ENCODE assay signal across 8 mouse cellular contexts in the genomic region with DNA sequence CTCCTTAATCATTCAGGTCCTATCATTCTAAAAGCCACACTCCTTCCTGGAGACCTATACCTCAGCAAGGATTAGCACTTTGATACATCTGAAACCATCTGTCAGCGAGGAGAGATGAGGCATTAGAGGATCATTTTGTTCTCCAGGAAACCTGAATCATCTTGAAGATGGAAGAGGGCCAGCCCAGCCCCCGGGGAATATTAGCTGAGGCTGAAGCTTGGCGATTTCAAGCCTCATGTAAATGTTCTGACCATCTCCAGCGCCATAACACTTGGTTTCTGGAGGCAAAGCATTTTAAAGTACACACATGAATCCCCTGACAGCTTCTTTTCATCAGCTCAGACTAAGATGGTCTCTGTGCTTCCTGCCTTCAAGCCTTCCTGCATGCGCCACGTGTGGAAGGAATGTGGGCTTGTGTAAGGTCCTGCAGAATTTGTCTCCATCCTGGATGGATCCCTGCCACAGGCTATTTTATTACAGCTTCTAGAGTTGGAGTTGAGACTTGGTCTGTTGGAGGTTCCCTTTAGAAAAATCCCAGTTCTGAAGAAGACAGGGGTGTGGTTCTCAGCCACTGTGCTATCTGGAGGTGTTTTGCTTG. TPM values are rescaled to one million over a fixed set of nuclear protein-coding genes. Genes with fewer than 3 reads are reported as not detected.
DNase-seq lines count a peak whose midpoint lies in the region; ATAC-seq and TF ChIP-seq lines count a peak whose summit lies in the region.

No protein-coding gene starts in this region.

- no peak overlapping the region for H3K4me3 ChIP-seq in lung, adult 2 months (replicated peaks; ENCODE audit: extremely low read depth, low read depth, low read length)
- H3K4me3 ChIP-seq in bone marrow macrophage, adult 2 months (ENCODE audit: insufficient read depth, low read length): peak overlapping the region; percentile 81; the same call in 1 of the 2 replicates
- H3K4me3 ChIP-seq in limb, embryonic 15.5 days: no peak overlapping the region

- H3K27ac ChIP-seq in bone marrow macrophage, adult 2 months (ENCODE audit: insufficient read depth, low read depth, low read length): no peak overlapping the region
- peak overlapping the region; percentile 33; the same call in 1 of the 2 replicates for H3K27ac ChIP-seq in limb, embryonic 15.5 days

- TF ChIP-seq POLR2A in lung, adult 2 months (IDR thresholded peaks at IDR 0.05; ENCODE audit: borderline replicate concordance, extremely low read depth, low read depth, low read length): no peak
- no peak for TF ChIP-seq POLR2A in bone marrow macrophage, adult 2 months (IDR thresholded peaks at IDR 0.05; ENCODE audit: borderline replicate concordance, low read depth, low read length)

- H3K9ac ChIP-seq in limb, embryonic 15.5 days: no peak overlapping the region

- H3K4me1 ChIP-seq in lung, adult 2 months (ENCODE audit: control insufficient read depth, insufficient read depth, low read length): no peaks in the 10 kb centered on the region; the same call in none of the 2 replicates
- H3K4me1 ChIP-seq in bone marrow macrophage, adult 2 months (ENCODE audit: control insufficient read depth, insufficient read depth, low read length): peaks cover 11% of the 10 kb centered on the region
- peaks cover 27% of the 10 kb centered on the region for H3K4me1 ChIP-seq in limb, embryonic 15.5 days

- H3K9me3 ChIP-seq in limb, embryonic 15.5 days: no peaks in the 10 kb centered on the region

- 63% methylated on average over 6 of the region's 6 CpGs for WGBS in lung, adult 2 months
- WGBS in limb, embryonic 15.5 days: 62% methylated on average over 6 of the region's 6 CpGs

- H3K36me3 ChIP-seq in limb, embryonic 15.5 days: peaks cover 5% of the 10 kb centered on the region; the same call in 1 of the 2 replicates

- DNase-seq in lung, adult 2 months: no peak
- DNase-seq in lung, adult 18-20 months: no peak
- DNase-seq in heart, adult 8-10 months (ENCODE audit: low spot score): peak; percentile 48
- no peak for DNase-seq in right cerebral cortex, postnatal 36 days (ENCODE audit: low spot score in 2 of 2)
- no peak for DNase-seq in left cerebral cortex, adult 11 months (ENCODE audit: low spot score)

- H3K27me3 ChIP-seq in limb, embryonic 15.5 days: no peaks in the 10 kb centered on the region

- TF ChIP-seq CTCF in lung, adult 2 months (IDR thresholded peaks at IDR 0.05; ENCODE audit: insufficient read depth, low read length): peak; percentile 17; the same call in 1 of the 2 replicates
- TF ChIP-seq CTCF in bone marrow macrophage, adult 2 months (IDR thresholded peaks at IDR 0.05; ENCODE audit: low read depth, low read length): no peak

- H3K4me2 ChIP-seq in limb, embryonic 15.5 days: 0 out of 2 replicates have a peak overlapping the region, but pooled peaks have one; percentile 79

- ATAC-seq in limb, embryonic 15.5 days (ENCODE audit: insufficient number of reproducible peaks, low FRiP score, low TSS enrichment, low read depth): no peak
- no peak for ATAC-seq in activated CD4-positive, CD25-positive, alpha-beta regulatory T cell, adult 4 months

RNA-seq across cellular contexts. Expression of a gene that starts 1.3 kb away (rescaled TPM):
- polyA plus RNA-seq in lung, adult 2 months (2012; rRNA removed): 27.9 and 49.9 TPM in 2 replicates
- 42.0 and 45.6 TPM in 2 replicates for polyA plus RNA-seq in bone marrow macrophage, adult 2 months (2012; ENCODE audit: insufficient read depth, insufficient read length, missing spikeins)
- 100 to 1,000 TPM; 101 to 111 (median 105) TPM for total RNA-seq in heart, adult 8-10 months (2022)
- 80.7 and 87.5 TPM in 2 replicates for polyA plus RNA-seq in limb, embryonic 15.5 days (2015; fragmentation: Nextera tagmentation; extraction: Ambion mirVana)
- polyA plus RNA-seq in activated CD4-positive, CD25-positive, alpha-beta regulatory T cell, adult 4 months (2017; shearing (Covaris generic)): 100 to 1,000 TPM; 103 to 107 TPM

RNA-seq across cellular contexts. Expression of a gene that starts 54.5 kb away (rescaled TPM):
- polyA plus RNA-seq in lung, adult 2 months (2012; rRNA removed): 2.1 and 2.4 TPM in 2 replicates
- polyA plus RNA-seq in bone marrow macrophage, adult 2 months (2012; ENCODE audit: insufficient read depth, insufficient read length, missing spikeins): 7.4 and 9.2 TPM in 2 replicates
- total RNA-seq in heart, adult 8-10 months (2022): 1 to 10 TPM; 1.2 to 1.8 (median 1.6) TPM
- polyA plus RNA-seq in limb, embryonic 15.5 days (2015; fragmentation: Nextera tagmentation; extraction: Ambion mirVana): 1.6 and 3.4 TPM in 2 replicates
- not detected for polyA plus RNA-seq in activated CD4-positive, CD25-positive, alpha-beta regulatory T cell, adult 4 months (2017; shearing (Covaris generic))
